Mouse (Mus musculus) adrenal gland, postnatal 36 days (tissue): Measurements from ENCODE around the gene March11. TPM values are rescaled to one million over a fixed set of nuclear protein-coding genes. Genes with fewer than 3 reads are reported as not detected.

Experiments
- DNase-seq, 2 experiments: peaks; one replicate each; pipeline ENCODE4 v3.0.0; 2021; ENCODE audit warnings: mixed read lengths in 1 of 2
- long read RNA-seq, 2 experiments: library from polyadenylated mRNA; stranded (forward); transcript quantifications; one replicate each; pipeline ENCODE4 v2.0.0; 2021; ENCODE audit warnings: borderline sequencing depth in 2 of 2
- total RNA-seq, 2 experiments: library from RNA; stranded (reverse); gene quantifications; 2 replicates each; pipeline ENCODE4 v1.2.3; 2021

March11 gene
- 1 to 10 TPM in 1 of 2 experiments, under 1 TPM in 1; 0.30 to 1.7 TPM for total RNA-seq
- long read RNA-seq, experiment 1 = 0 reads
- long read RNA-seq, experiment 2, partial matches to known transcripts = 0 of 1 reads
- long read RNA-seq, experiment 2, other reads (novel, unspliced or antisense) = 0 of 1 reads

- DNase-seq = peak; percentile 34 to 48
These were observed at the start of gene March11 for GRCm38 (mm10) chr15:26308629-26309230. Gene March11, plus strand, starts transcription at chr15:26309048.

GRCm38 (mm10) chr15:26262336-26262735 lies 46.5 kb upstream of the March11 start:
- no peak for DNase-seq

- no peak for DNase-seq
These were observed 39.3 kb upstream of the March11 start for GRCm38 (mm10) chr15:26269596-26269995.

GRCm38 (mm10) chr15:26276035-26276511 lies 32.8 kb upstream of the March11 start:
- no peak for DNase-seq

- DNase-seq = no peak
These were observed 32.2 kb upstream of the March11 start for GRCm38 (mm10) chr15:26276608-26277007.

GRCm38 (mm10) chr15:26291871-26292270 lies 17.0 kb upstream of the March11 start:
- DNase-seq = no peak

GRCm38 (mm10) chr15:26292811-26293210 lies 16.0 kb upstream of the March11 start:
- DNase-seq = no peak

GRCm38 (mm10) chr15:26293215-26293614 lies 15.6 kb upstream of the March11 start:
- DNase-seq = no peak

- DNase-seq = no peak
These were observed 10.2 kb upstream of the March11 start for GRCm38 (mm10) chr15:26298668-26299067.

- DNase-seq = peak; percentile 86 to 87
These were observed 563 bp downstream of the March11 start for GRCm38 (mm10) chr15:26309291-26309931.

GRCm38 (mm10) chr15:26319866-26320265 lies 11.0 kb downstream of the March11 start:
- DNase-seq = no peak

GRCm38 (mm10) chr15:26320402-26320801 lies 11.6 kb downstream of the March11 start:
- DNase-seq = no peak

GRCm38 (mm10) chr15:26322804-26323203 lies 14.0 kb downstream of the March11 start:
- no peak for DNase-seq

- peak; percentile 31 to 37 for DNase-seq
These were observed 18.3 kb downstream of the March11 start for GRCm38 (mm10) chr15:26327157-26327556.

GRCm38 (mm10) chr15:26335791-26336190 lies 26.9 kb downstream of the March11 start:
- no peak for DNase-seq

- no peak for DNase-seq
These were observed 28.9 kb downstream of the March11 start for GRCm38 (mm10) chr15:26337775-26338174.

- DNase-seq = no peak
These were observed 29.5 kb downstream of the March11 start for GRCm38 (mm10) chr15:26338343-26338742.

GRCm38 (mm10) chr15:26340490-26340889 lies 31.6 kb downstream of the March11 start:
- DNase-seq = no peak

GRCm38 (mm10) chr15:26340966-26341365 lies 32.1 kb downstream of the March11 start:
- no peak for DNase-seq

GRCm38 (mm10) chr15:26344329-26344728 lies 35.5 kb downstream of the March11 start:
- no peak for DNase-seq

GRCm38 (mm10) chr15:26353656-26354055 lies 44.8 kb downstream of the March11 start:
- DNase-seq = no peak

GRCm38 (mm10) chr15:26365344-26365743 lies 56.5 kb downstream of the March11 start:
- peak; percentile 15 to 25 for DNase-seq

GRCm38 (mm10) chr15:26366511-26366910 lies 57.7 kb downstream of the March11 start:
- DNase-seq = peak in 1 of 2 experiments; percentile 29
